Mouse (Mus musculus) heart, embryonic 14.5 days (tissue): ENCODE measurements around the gene Cdkal1. TPM values are rescaled to one million over a fixed set of nuclear protein-coding genes. Genes with fewer than 3 reads are reported as not detected.

Experiments used
- ATAC-seq: fragments of 200-750 bp; cut with Nextera tagmentation; 2 replicates; pipeline ENCODE4 v1.8.0; 2017; ENCODE audit warnings: low read depth, moderate TSS enrichment; ENCODE audit not compliant: insufficient number of reproducible peaks, insufficient read depth, low FRiP score
- H3K27ac ChIP-seq, 2 experiments: fragments of 200-500 bp in 1 of 2; fragments of 300-500 bp in 1 of 2; sonication (generic) in 1 of 2; replicated peaks in 1 of 2; 2 replicates each; pipeline ENCODE4 v1.5.1; 2012 to 2014; ENCODE audit warnings: low read depth in 2 of 2, low read length in 2 of 2, control low read depth in 1 of 2, mild to moderate bottlenecking in 1 of 2, mixed read lengths in 1 of 2; ENCODE audit not compliant: control insufficient read depth in 1 of 2, insufficient read depth in 1 of 2
- H3K27me3 ChIP-seq: fragments of 300-500 bp; sonication (generic); 2 replicates; pipeline ENCODE4 v1.6.1; 2014; ENCODE audit warnings: mild to moderate bottlenecking, low read length, control low read depth; ENCODE audit not compliant: control insufficient read depth, insufficient read depth
- H3K36me3 ChIP-seq: fragments of 300-500 bp; sonication (generic); 2 replicates; pipeline ENCODE4 v1.6.1; 2014; ENCODE audit warnings: mild to moderate bottlenecking, control low read depth, low read length, mixed read lengths; ENCODE audit not compliant: control insufficient read depth, insufficient read depth
- H3K4me1 ChIP-seq, 2 experiments: fragments of 200-500 bp in 1 of 2; fragments of 300-500 bp in 1 of 2; sonication (generic) in 1 of 2; 2 replicates each; pipeline ENCODE4 v1.6.1; 2012 to 2014; ENCODE audit warnings: low read length in 2 of 2, control low read depth in 1 of 2, mixed read lengths in 1 of 2; ENCODE audit not compliant: control insufficient read depth in 2 of 2, insufficient read depth in 2 of 2
- H3K4me2 ChIP-seq: fragments of 300-500 bp; sonication (generic); 2 replicates; pipeline ENCODE4 v1.6.1; 2014; ENCODE audit warnings: mild to moderate bottlenecking, low read length
- H3K4me3 ChIP-seq, 2 experiments: fragments of 200-500 bp in 1 of 2; fragments of 300-500 bp in 1 of 2; sonication (generic) in 1 of 2; 2 replicates each; pipeline ENCODE4 v1.5.1; 2012 to 2014; ENCODE audit warnings: low read length in 2 of 2, mild to moderate bottlenecking in 2 of 2, control low read depth in 1 of 2, low read depth in 1 of 2, moderate library complexity in 1 of 2; ENCODE audit not compliant: control insufficient read depth in 1 of 2, insufficient read depth in 1 of 2
- H3K9ac ChIP-seq: fragments of 300-500 bp; sonication (generic); 2 replicates; pipeline ENCODE4 v1.6.1; 2014; ENCODE audit warnings: mild to moderate bottlenecking, low read length
- H3K9me3 ChIP-seq: fragments of 300-500 bp; sonication (generic); 2 replicates; pipeline ENCODE4 v1.6.1; 2016; ENCODE audit warnings: low read length, control low read depth; ENCODE audit not compliant: control insufficient read depth
- WGBS: fragments of 180-500 bp; shearing (Covaris S2); extraction: QIAGEN DNeasy Blood & Tissue Kit; methylation state at CpG from one replicate; pipeline ENCODE4 v1.1.7; 2014; 5-methylcytosine and 5-hydroxymethylcytosine counted together
- polyA plus RNA-seq: library from polyadenylated mRNA; unstranded; fragments of >200 nt; fragmentation: Nextera tagmentation; extraction: Ambion mirVana; gene quantifications from 2 replicates; pipeline ENCODE4 v1.2.1, GENCODE M21; 2014

Cdkal1 gene
- polyA plus RNA-seq, 1 experiment from 2014 or later, result 28.3 TPM

DNA sequence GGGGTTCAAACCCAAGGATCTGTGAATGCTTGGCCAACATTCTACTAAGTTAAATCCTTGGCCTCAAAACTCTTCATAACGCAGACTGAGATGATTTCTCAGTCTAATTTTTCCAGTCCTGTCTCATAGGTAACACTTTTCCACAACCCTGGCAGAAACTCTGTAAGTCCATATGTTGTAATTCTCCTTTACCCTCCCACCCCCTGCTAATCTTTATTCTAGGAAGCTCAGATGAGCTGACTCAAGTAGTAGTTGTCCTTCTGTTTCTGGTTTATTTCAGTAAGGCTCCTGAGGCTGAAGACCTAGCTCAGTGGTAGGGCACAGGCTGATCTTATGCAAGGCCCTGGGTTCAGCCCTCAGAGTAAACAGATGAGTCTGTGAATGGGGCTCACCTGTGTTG is 537.8 kb downstream of the Cdkal1 start:
- H3K4me3 ChIP-seq, result no peak overlapping the region
- peaks cover 4 to 5% of the 10 kb centered on the region in 2 experiments; a peak in 2 of 4 replicates for H3K4me1 ChIP-seq
- no peak for ATAC-seq
- no peak overlapping the region for H3K9ac ChIP-seq
- H3K27me3 ChIP-seq, result no peaks in the 10 kb centered on the region
- no peak overlapping the region for H3K27ac ChIP-seq
- 86% methylated on average over 1 of the region's 1 CpGs for WGBS
- no peaks in the 10 kb centered on the region for H3K9me3 ChIP-seq
- H3K36me3 ChIP-seq, result no peaks in the 10 kb centered on the region
- no peak overlapping the region for H3K4me2 ChIP-seq

DNA sequence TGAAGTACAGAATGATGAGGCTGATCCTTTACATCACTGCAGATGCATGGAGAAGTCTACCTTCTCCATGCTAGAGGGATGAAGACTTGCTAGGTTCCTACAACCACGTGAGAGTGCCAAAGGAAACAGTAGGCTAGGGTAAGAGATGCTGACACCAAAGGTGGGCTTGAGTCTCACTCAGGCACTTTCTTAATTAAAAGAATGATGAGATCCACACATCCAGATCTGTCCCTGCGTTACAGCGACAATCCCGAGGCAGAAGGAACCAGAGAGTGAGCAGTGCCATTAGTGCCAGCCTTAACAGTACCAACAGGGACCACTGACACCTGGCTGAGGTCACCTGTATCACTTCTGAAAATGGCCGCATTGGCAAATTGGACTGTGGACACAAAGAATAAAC is 539.2 kb downstream of the Cdkal1 start:
- no peak overlapping the region for H3K9ac ChIP-seq
- no peaks in the 10 kb centered on the region for H3K9me3 ChIP-seq
- ATAC-seq, result no peak
- H3K27ac ChIP-seq, result no peak overlapping the region
- H3K27me3 ChIP-seq, result no peaks in the 10 kb centered on the region
- H3K4me1 ChIP-seq, result peaks cover 4 to 5% of the 10 kb centered on the region in 2 experiments; a peak in 2 of 4 replicates
- no peak overlapping the region for H3K4me2 ChIP-seq
- 89% methylated on average over 5 of the region's 5 CpGs for whole genome bisulfite sequencing
- H3K4me3 ChIP-seq, result no peak overlapping the region
- no peaks in the 10 kb centered on the region for H3K36me3 ChIP-seq

DNA sequence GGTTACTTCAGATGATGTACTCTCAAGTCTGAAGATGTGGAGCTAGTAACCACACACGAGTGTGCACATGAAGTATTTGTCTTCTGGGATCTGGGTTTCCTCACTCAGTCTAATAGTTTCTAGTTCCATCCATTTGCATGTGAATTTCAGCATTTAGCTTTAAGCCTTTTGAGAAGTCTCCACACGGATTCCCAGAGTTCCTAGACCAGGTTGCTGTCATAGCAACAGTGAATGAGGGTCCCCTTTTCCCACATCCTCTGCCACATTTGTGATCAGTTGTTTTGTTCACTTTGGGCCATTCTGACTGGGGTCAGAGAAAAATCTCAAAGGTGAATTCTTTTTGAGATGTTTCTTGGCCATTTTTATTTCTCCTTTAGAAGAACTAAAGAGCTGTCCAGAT is 543.4 kb downstream of the Cdkal1 start:
- no peak overlapping the region for H3K9ac ChIP-seq
- H3K4me3 ChIP-seq, result no peak overlapping the region
- H3K27me3 ChIP-seq, result no peaks in the 10 kb centered on the region
- WGBS, result 61% methylated on average over 2 of the region's 2 CpGs
- H3K4me2 ChIP-seq, result no peak overlapping the region
- H3K27ac ChIP-seq, result no peak overlapping the region
- H3K36me3 ChIP-seq, result no peaks in the 10 kb centered on the region
- no peak for ATAC-seq
- H3K4me1 ChIP-seq, result peaks cover 5 to 12% of the 10 kb centered on the region in 2 experiments; a peak in 2 of 4 replicates
- H3K9me3 ChIP-seq, result peaks cover 3% of the 10 kb centered on the region; the same call in 1 of the 2 replicates

- 9% methylated on average over 6 of the region's 6 CpGs for WGBS
- no peak overlapping the region for H3K4me2 ChIP-seq
- H3K27ac ChIP-seq, result no peak overlapping the region
- no peaks in the 10 kb centered on the region for H3K36me3 ChIP-seq
- H3K4me3 ChIP-seq, result no peak overlapping the region
- peaks cover 5 to 7% of the 10 kb centered on the region in 2 experiments; a peak in 1 of 4 replicates for H3K4me1 ChIP-seq
- peaks cover 3% of the 10 kb centered on the region; the same call in 1 of the 2 replicates for H3K9me3 ChIP-seq
- no peak for ATAC-seq
- no peaks in the 10 kb centered on the region for H3K27me3 ChIP-seq
- no peak overlapping the region for H3K9ac ChIP-seq
Measured at GRCm38 (mm10) chr13:29307420-29307819, 548.1 kb downstream of the Cdkal1 start.

- no peak overlapping the region for H3K27ac ChIP-seq
- 87% methylated on average over 9 of the region's 9 CpGs for WGBS
Measured at GRCm38 (mm10) chr13:29292608-29293240, 562.8 kb downstream of the Cdkal1 start.

GRCm38 (mm10) chr13:29290569-29290968 is 564.9 kb downstream of the Cdkal1 start:
- no peak overlapping the region for H3K27ac ChIP-seq
- no peaks in the 10 kb centered on the region for H3K9me3 ChIP-seq
- no peaks in the 10 kb centered on the region for H3K4me1 ChIP-seq
- no peak overlapping the region for H3K4me3 ChIP-seq
- no peak overlapping the region for H3K9ac ChIP-seq
- no peaks in the 10 kb centered on the region for H3K27me3 ChIP-seq
- no peaks in the 10 kb centered on the region for H3K36me3 ChIP-seq
- no peak for ATAC-seq
- H3K4me2 ChIP-seq, result no peak overlapping the region
- whole genome bisulfite sequencing, result 60% methylated on average over 4 of the region's 4 CpGs

More at GRCm38 (mm10) chr13:29292608-29293240, 562.8 kb downstream of the Cdkal1 start:
- no peak overlapping the region for H3K4me2 ChIP-seq
- H3K36me3 ChIP-seq, result no peaks in the 10 kb centered on the region
- no peak overlapping the region for H3K4me3 ChIP-seq
- ATAC-seq, result no peak
- no peak overlapping the region for H3K9ac ChIP-seq
- H3K27me3 ChIP-seq, result no peaks in the 10 kb centered on the region
- no peaks in the 10 kb centered on the region for H3K4me1 ChIP-seq
- H3K9me3 ChIP-seq, result no peaks in the 10 kb centered on the region

DNA sequence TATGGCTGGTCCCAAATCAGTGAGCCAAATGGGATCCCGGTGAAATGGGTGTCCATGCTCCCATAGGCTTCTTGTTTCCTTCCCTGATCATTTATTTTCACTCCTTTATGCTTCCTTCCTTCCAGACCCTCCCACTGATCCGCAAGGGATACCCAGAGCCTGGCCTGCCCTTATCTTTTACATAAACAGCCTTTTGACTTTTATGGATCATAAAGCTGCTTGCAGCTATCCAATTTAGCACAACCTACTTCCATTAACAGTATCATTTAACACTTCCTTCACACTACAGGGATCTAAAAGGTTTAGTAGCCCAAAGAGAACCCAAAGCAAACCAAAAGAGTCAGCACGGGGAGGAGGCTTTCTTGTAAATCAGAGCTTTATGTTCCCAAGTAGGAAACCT is 570.4 kb downstream of the Cdkal1 start:
- no peak for ATAC-seq
- no peak overlapping the region for H3K27ac ChIP-seq
- H3K36me3 ChIP-seq, result no peaks in the 10 kb centered on the region
- 64% methylated on average over 3 of the region's 3 CpGs for WGBS
- H3K9ac ChIP-seq, result no peak overlapping the region
- no peak overlapping the region for H3K4me3 ChIP-seq
- H3K27me3 ChIP-seq, result no peaks in the 10 kb centered on the region
- peaks cover 14 to 23% of the 10 kb centered on the region in 2 experiments for H3K4me1 ChIP-seq
- H3K9me3 ChIP-seq, result no peaks in the 10 kb centered on the region
- H3K4me2 ChIP-seq, result no peak overlapping the region

- WGBS, result 1% methylated on average over 6 of the region's 6 CpGs
- Histone ChIP-seq H3K36me3 (no peaks in the 10 kb centered on the region), H3K9ac (no peak overlapping the region), H3K4me1 (peaks cover 15 to 28% of the 10 kb centered on the region in 2 experiments), H3K4me3 (no peak overlapping the region), H3K4me2 (peak overlapping the region; percentile 28; the same call in 1 of the 2 replicates), H3K27me3 (no peaks in the 10 kb centered on the region), H3K9me3 (no peaks in the 10 kb centered on the region), H3K27ac (peak overlapping the region; percentile 89 to 92)
- ATAC-seq, result peak; percentile 82
Measured at GRCm38 (mm10) chr13:29281556-29281955, 573.9 kb downstream of the Cdkal1 start.
